Mouse (Mus musculus): ENCODE measurements at regions not wholly inside any gene's neighbourhood (a gene's known extent, or its start where the extent isn't known, plus 50 kb on each side); places are given as distances from the start of the nearest gene placed in this dataset.

GRCm38 (mm10) chr6:101534214-101535052 is 156.7 kb upstream of the Pdzrn3 start:
- TF ChIP-seq ZC3H11A (IDR thresholded peaks at IDR 0.05; ENCODE audit: borderline replicate concordance, low read depth, low read length) (peak; percentile 38; the same call in 1 of the 2 replicates), CHD2 (IDR thresholded peaks at IDR 0.05; ENCODE audit: low read depth, low read length) (no peak), HCFC1 (IDR thresholded peaks at IDR 0.05; ENCODE audit: borderline replicate concordance, insufficient read depth, low read length) (no peak), MAFK (IDR thresholded peaks at IDR 0.05; ENCODE audit: insufficient read depth, low read depth, low read length) (no peak)

Measured in ES-E14 (cell line).